Mouse (Mus musculus): ENCODE results near the gene Kif21a. TPM values are rescaled to one million over a fixed set of nuclear protein-coding genes. Genes with fewer than 3 reads are reported as not detected.

Kif21a gene
- polyA plus RNA-seq (2012; rRNA removed): 7.2 and 8.6 TPM in 2 replicates

DNA sequence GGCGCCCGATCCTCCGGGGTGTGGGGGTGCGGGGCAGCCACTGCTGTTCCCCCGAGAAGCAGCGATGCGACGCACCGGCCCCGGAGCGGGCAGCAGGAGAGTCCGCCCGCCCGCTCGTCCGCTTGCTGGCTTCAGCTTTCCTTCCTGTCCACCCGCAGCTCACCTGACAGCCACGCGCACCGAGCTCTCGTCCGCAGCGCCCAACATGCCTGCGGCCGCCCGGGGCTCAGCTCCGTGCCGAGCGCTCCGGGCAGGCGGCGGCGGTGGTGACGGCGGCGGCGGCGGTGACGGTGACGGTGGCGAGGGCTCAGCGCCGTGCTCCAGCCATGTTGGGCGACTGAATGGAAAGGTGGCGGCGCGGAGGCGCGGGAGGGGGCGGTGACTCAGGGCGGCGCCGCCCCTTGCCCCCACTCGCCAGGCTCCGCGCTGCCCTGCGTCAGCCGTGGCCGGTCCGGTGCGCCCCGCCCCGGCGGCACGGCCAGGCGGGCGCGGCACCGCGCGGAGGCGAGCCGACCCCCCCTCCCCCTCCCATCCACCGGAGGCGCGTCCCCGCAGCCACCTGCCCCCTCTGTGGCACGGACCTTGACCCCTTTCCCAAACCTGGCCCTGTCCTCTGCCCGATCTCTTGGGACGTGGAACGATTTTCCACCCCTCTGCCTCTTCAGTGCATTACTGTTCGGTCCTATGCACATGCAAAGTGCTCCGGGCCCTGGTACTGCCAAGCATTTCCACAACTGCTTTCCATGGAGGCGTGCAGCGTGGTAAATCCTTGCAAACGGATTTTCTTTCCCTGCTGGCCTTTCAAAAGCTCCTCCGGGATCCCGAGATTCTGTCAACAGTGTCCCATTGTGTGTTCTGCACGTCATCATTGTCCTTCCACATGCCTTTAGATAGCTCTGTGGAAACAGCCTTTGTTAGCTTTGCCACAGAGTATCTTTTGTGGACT is at the start of gene Kif21a:
TSS of gene Kif21a (minus strand) at position 453 of the 946 bp plus-strand sequence.
- peaks cover 8% of the 10 kb centered on the region for H3K4me1 ChIP-seq (ENCODE audit: control insufficient read depth, insufficient read depth, low read length)
- peak within 1 kb of the TSS; percentile 89 for H3K27ac ChIP-seq (ENCODE audit: control insufficient read depth, insufficient read depth, low read depth, low read length)
- TF ChIP-seq CTCF (IDR thresholded peaks at IDR 0.05; ENCODE audit: control insufficient read depth, insufficient read depth, insufficient replicate concordance, low read depth, low read length) (no peak), POLR2A (IDR thresholded peaks at IDR 0.05; ENCODE audit: control insufficient read depth, low read depth, low read length) (0 out of 2 replicates have a peak, but pooled peaks have one; percentile 41)
- H3K4me3 ChIP-seq (ENCODE audit: control insufficient read depth, low read depth, low read length): peak within 1 kb of the TSS; percentile 89
- no peaks in the 10 kb centered on the region for H3K36me3 ChIP-seq (ENCODE audit: control insufficient read depth, insufficient read depth, low read length)
- peaks cover 2% of the 10 kb centered on the region; the same call in 1 of the 2 replicates for H3K27me3 ChIP-seq (ENCODE audit: control insufficient read depth, insufficient read depth, low read length)

- Histone ChIP-seq H3K4me1 (ENCODE audit: control insufficient read depth, insufficient read depth, low read length) (no peaks in the 10 kb centered on the region), H3K27me3 (ENCODE audit: control insufficient read depth, insufficient read depth, low read length) (no peaks in the 10 kb centered on the region), H3K4me3 (ENCODE audit: control insufficient read depth, low read depth, low read length) (no peak overlapping the region), H3K36me3 (ENCODE audit: control insufficient read depth, insufficient read depth, low read length) (no peaks in the 10 kb centered on the region), H3K27ac (ENCODE audit: control insufficient read depth, insufficient read depth, low read depth, low read length) (no peak overlapping the region)
- no peak for TF ChIP-seq POLR2A (IDR thresholded peaks at IDR 0.05; ENCODE audit: control insufficient read depth, low read depth, low read length)
- no peak for TF ChIP-seq CTCF (IDR thresholded peaks at IDR 0.05; ENCODE audit: control insufficient read depth, insufficient read depth, insufficient replicate concordance, low read depth, low read length)
Measured at GRCm38 (mm10) chr15:91096606-91097005, 46.9 kb upstream of the Kif21a start.

GRCm38 (mm10) chr15:91089427-91089826 is 39.7 kb upstream of the Kif21a start:
- Histone ChIP-seq H3K4me3 (ENCODE audit: control insufficient read depth, low read depth, low read length) (no peak overlapping the region), H3K27ac (ENCODE audit: control insufficient read depth, insufficient read depth, low read depth, low read length) (no peak overlapping the region), H3K27me3 (ENCODE audit: control insufficient read depth, insufficient read depth, low read length) (no peaks in the 10 kb centered on the region), H3K4me1 (ENCODE audit: control insufficient read depth, insufficient read depth, low read length) (no peaks in the 10 kb centered on the region; the same call in 1 of the 2 replicates), H3K36me3 (ENCODE audit: control insufficient read depth, insufficient read depth, low read length) (no peaks in the 10 kb centered on the region)
- TF ChIP-seq CTCF (IDR thresholded peaks at IDR 0.05; ENCODE audit: control insufficient read depth, insufficient read depth, insufficient replicate concordance, low read depth, low read length) (no peak), POLR2A (IDR thresholded peaks at IDR 0.05; ENCODE audit: control insufficient read depth, low read depth, low read length) (no peak)

DNA sequence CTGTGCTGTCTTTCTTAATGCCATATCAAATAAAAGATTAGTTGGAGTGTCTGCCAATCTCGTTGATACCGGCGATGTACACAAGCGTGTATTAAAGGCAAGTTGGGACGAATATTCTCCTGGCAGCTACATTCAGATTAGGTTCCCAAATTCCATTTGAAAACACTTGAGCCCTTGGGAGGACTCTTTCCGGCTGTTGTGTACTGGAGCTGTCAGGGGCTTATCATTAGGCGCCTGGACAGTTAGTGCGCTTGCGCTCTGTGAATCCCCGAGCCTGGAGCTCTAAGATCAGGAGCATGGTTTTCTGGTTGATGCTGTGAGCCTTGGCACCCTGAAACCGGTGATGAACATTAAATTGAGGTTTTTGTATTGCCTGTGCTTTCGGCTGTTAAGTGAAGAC is 38.3 kb upstream of the Kif21a start:
- TF ChIP-seq POLR2A (IDR thresholded peaks at IDR 0.05; ENCODE audit: control insufficient read depth, low read depth, low read length) (no peak), CTCF (IDR thresholded peaks at IDR 0.05; ENCODE audit: control insufficient read depth, insufficient read depth, insufficient replicate concordance, low read depth, low read length) (no peak)
- Histone ChIP-seq H3K27ac (ENCODE audit: control insufficient read depth, insufficient read depth, low read depth, low read length) (no peak overlapping the region), H3K4me3 (ENCODE audit: control insufficient read depth, low read depth, low read length) (no peak overlapping the region), H3K36me3 (ENCODE audit: control insufficient read depth, insufficient read depth, low read length) (no peaks in the 10 kb centered on the region), H3K4me1 (ENCODE audit: control insufficient read depth, insufficient read depth, low read length) (no peaks in the 10 kb centered on the region; the same call in 1 of the 2 replicates), H3K27me3 (ENCODE audit: control insufficient read depth, insufficient read depth, low read length) (no peaks in the 10 kb centered on the region)

GRCm38 (mm10) chr15:91077457-91078410 is 28.0 kb upstream of the Kif21a start:
- TF ChIP-seq CTCF (IDR thresholded peaks at IDR 0.05; ENCODE audit: control insufficient read depth, insufficient read depth, insufficient replicate concordance, low read depth, low read length): no peak
- H3K27me3 ChIP-seq (ENCODE audit: control insufficient read depth, insufficient read depth, low read length): no peaks in the 10 kb centered on the region
- H3K27ac ChIP-seq (ENCODE audit: control insufficient read depth, insufficient read depth, low read depth, low read length): no peak overlapping the region
- no peaks in the 10 kb centered on the region for H3K4me1 ChIP-seq (ENCODE audit: control insufficient read depth, insufficient read depth, low read length)
- no peaks in the 10 kb centered on the region for H3K36me3 ChIP-seq (ENCODE audit: control insufficient read depth, insufficient read depth, low read length)
- H3K4me3 ChIP-seq (ENCODE audit: control insufficient read depth, low read depth, low read length): no peak overlapping the region

GRCm38 (mm10) chr15:91072440-91072839 is 22.7 kb upstream of the Kif21a start:
- no peak overlapping the region for H3K4me3 ChIP-seq (ENCODE audit: control insufficient read depth, low read depth, low read length)
- H3K27me3 ChIP-seq (ENCODE audit: control insufficient read depth, insufficient read depth, low read length): no peaks in the 10 kb centered on the region
- TF ChIP-seq POLR2A (IDR thresholded peaks at IDR 0.05; ENCODE audit: control insufficient read depth, low read depth, low read length) (no peak), CTCF (IDR thresholded peaks at IDR 0.05; ENCODE audit: control insufficient read depth, insufficient read depth, insufficient replicate concordance, low read depth, low read length) (no peak)
- H3K36me3 ChIP-seq (ENCODE audit: control insufficient read depth, insufficient read depth, low read length): no peaks in the 10 kb centered on the region
- no peaks in the 10 kb centered on the region for H3K4me1 ChIP-seq (ENCODE audit: control insufficient read depth, insufficient read depth, low read length)
- H3K27ac ChIP-seq (ENCODE audit: control insufficient read depth, insufficient read depth, low read depth, low read length): no peak overlapping the region
